In genomic region chr5:136073526-136073925, GRCm38 (mm10) we compare ENCODE assay signal across 22 mouse cellular contexts. TPM values are rescaled to one million over a fixed set of nuclear protein-coding genes. Genes with fewer than 3 reads are reported as not detected.
"Had no signal": no experiment of that assay in that cellular context is flagged by ENCODE, and none has a peak within 500 bp of the region (broad histone marks: within the 10 kb centered on the region; RNA-seq: fewer than 3 reads in every experiment).

No protein-coding gene starts in this region.

- H3K36me3 ChIP-seq: lung, embryonic 15.5 days; midbrain, embryonic 13.5 days; midbrain, embryonic 15.5 days; neural tube, embryonic 12.5 days; stomach, embryonic 15.5 days had no signal

- H3K4me3 ChIP-seq: lung, embryonic 15.5 days; megakaryocyte, embryonic 14.5 days; midbrain, embryonic 13.5 days; midbrain, embryonic 15.5 days; neural tube, embryonic 12.5 days; stomach, embryonic 15.5 days had no signal

- H3K27me3 ChIP-seq: lung, embryonic 15.5 days; midbrain, embryonic 13.5 days; midbrain, embryonic 15.5 days; neural tube, embryonic 12.5 days; stomach, embryonic 15.5 days had no signal

- H3K9me3 ChIP-seq: lung, embryonic 15.5 days; midbrain, embryonic 13.5 days; midbrain, embryonic 15.5 days; neural tube, embryonic 12.5 days; stomach, embryonic 15.5 days had no signal

- H3K27ac ChIP-seq: lung, embryonic 15.5 days; macrophage; midbrain, embryonic 13.5 days; midbrain, embryonic 15.5 days; neural tube, embryonic 12.5 days; stomach, embryonic 15.5 days; stomach, postnatal 0 days had no signal

- DNase-seq: lung, adult 2 months; lung, postnatal 14 days; lung, postnatal 36 days; right cerebral cortex, postnatal 14 days; thymus, adult 2 months; thymus, postnatal 25 days; thymus, postnatal 4 days had no signal

- H3K9ac ChIP-seq: lung, embryonic 15.5 days; midbrain, embryonic 13.5 days; midbrain, embryonic 15.5 days; neural tube, embryonic 12.5 days; stomach, embryonic 15.5 days had no signal

- H3K4me1 ChIP-seq: midbrain, embryonic 13.5 days; midbrain, embryonic 15.5 days; neural tube, embryonic 12.5 days had no signal

RNA-seq across cellular contexts. Expression of gene Upk3bl, which starts 19.2 kb away (rescaled TPM):
- total RNA-seq: midbrain, postnatal 0 days; monocyte, adult 5-6 weeks had no signal
- polyA plus RNA-seq: macrophage; midbrain, embryonic 13.5 days; midbrain, embryonic 15.5 days; midbrain, postnatal 0 days; neural tube, embryonic 14.5 days; spleen, adult 2 months had no signal

RNA-seq across cellular contexts. Expression of gene Upk3b, which starts 35.2 kb away (rescaled TPM):
- total RNA-seq: megakaryocyte progenitor cell, adult 5-6 weeks; midbrain, postnatal 0 days; monocyte, adult 5-6 weeks; neutrophil, adult 5-6 weeks had no signal
- polyA plus RNA-seq: macrophage; midbrain, embryonic 11.5 days; midbrain, embryonic 13.5 days; midbrain, embryonic 15.5 days; midbrain, postnatal 0 days; neural tube, embryonic 14.5 days had no signal
